18 mouse cellular contexts compared by ENCODE assay signal in the genomic region with DNA sequence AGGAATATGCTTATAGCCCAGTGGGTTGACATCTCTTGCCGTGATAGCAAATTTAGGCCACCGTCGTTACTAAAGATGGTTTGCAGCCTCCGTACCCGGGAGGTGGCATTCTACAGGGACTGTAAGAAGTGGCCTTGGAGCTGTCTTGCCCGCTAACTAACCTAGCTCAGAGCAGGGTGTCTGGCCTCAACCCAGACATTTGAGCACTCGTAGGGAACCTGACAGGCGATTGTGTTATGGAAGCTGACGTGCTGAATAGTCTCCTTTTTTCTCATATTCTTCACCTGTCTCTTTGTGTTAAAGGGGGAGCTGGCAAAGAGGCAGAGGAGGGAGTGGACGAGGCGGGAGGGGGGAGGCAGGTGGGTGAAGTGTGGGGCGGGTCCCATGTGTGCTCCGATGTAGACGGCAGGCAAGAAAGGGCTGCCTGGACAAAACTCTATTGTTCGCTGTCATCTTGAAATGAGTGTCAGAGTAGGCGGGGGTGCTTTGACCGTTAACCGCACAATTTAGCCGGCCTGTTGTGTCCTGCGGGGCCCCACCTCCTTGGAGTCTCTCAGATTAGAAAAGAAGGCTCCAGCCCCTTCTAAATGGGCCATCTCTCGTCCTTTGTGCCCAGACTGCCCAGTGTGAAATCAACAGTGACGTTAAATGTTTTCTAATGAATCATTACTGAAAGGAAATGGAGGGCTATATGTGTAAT. TPM values are rescaled to one million over a fixed set of nuclear protein-coding genes. Genes with fewer than 3 reads are reported as not detected.
DNase-seq lines count a peak whose midpoint lies in the region; ATAC-seq lines count a peak whose summit lies in the region.
"Had no signal": no experiment of that assay in that cellular context is flagged by ENCODE, and none has a peak within 500 bp of the region (broad histone marks: within the 10 kb centered on the region; RNA-seq: fewer than 3 reads in every experiment).

No protein-coding gene starts in this region.

- H3K4me1 ChIP-seq in embryonic facial prominence, embryonic 14.5 days (ENCODE audit: control insufficient read depth, insufficient read depth, low read length) = no peaks in the 10 kb centered on the region
- H3K4me1 ChIP-seq in hindbrain, embryonic 14.5 days (replicated peaks; ENCODE audit: control insufficient read depth, insufficient read depth, low read length) = peaks cover 18% of the 10 kb centered on the region
- H3K4me1 ChIP-seq in midbrain, embryonic 16.5 days (ENCODE audit: control insufficient read depth, insufficient read depth, low read length) = peaks cover 13% of the 10 kb centered on the region; the same call in 1 of the 2 replicates

- no peak overlapping the region for H3K4me2 ChIP-seq in embryonic facial prominence, embryonic 14.5 days (ENCODE audit: low read depth, low read length)
- no peak overlapping the region; the same call in 1 of the 2 replicates for H3K4me2 ChIP-seq in hindbrain, embryonic 14.5 days (replicated peaks)
- peak overlapping the region; percentile 1; the same call in 1 of the 2 replicates for H3K4me2 ChIP-seq in midbrain, embryonic 16.5 days (ENCODE audit: low read length)
- H3K4me2 ChIP-seq: lung, embryonic 14.5 days had no signal

- no peak overlapping the region for H3K9ac ChIP-seq in embryonic facial prominence, embryonic 14.5 days (ENCODE audit: low read depth, low read length)
- H3K9ac ChIP-seq in hindbrain, embryonic 14.5 days = no peak overlapping the region
- no peak overlapping the region for H3K9ac ChIP-seq in midbrain, embryonic 16.5 days (ENCODE audit: low read depth, low read length)
- H3K9ac ChIP-seq: lung, embryonic 14.5 days had no signal

- DNase-seq in embryo, embryonic 10.5 days (ENCODE audit: low spot score) = peak; percentile 74
- peak; percentile 67 for DNase-seq in embryonic facial prominence, embryonic 14.5 days (ENCODE audit: low spot score)
- DNase-seq in hindbrain, embryonic 14.5 days (ENCODE audit: low spot score) = no peak
- no peak for DNase-seq in adrenal gland, postnatal 10 days
- no peak for DNase-seq in urinary bladder, postnatal 14 days (ENCODE audit: low spot score)
- no peak for DNase-seq in spleen, postnatal 36 days (ENCODE audit: low spot score in 2 of 2)
- DNase-seq: adrenal gland, adult 8-10 months; heart, adult 18-20 months; right cerebral cortex, postnatal 14 days had no signal

- H3K36me3 ChIP-seq in embryonic facial prominence, embryonic 14.5 days (ENCODE audit: control insufficient read depth, insufficient read depth, low read length) = no peaks in the 10 kb centered on the region
- H3K36me3 ChIP-seq in hindbrain, embryonic 14.5 days (replicated peaks; ENCODE audit: control insufficient read depth, insufficient read depth) = no peaks in the 10 kb centered on the region
- no peaks in the 10 kb centered on the region for H3K36me3 ChIP-seq in midbrain, embryonic 16.5 days (ENCODE audit: control insufficient read depth, insufficient read depth, low read length)

- 51% methylated on average over 22 of the region's 22 CpGs for WGBS in embryonic facial prominence, embryonic 14.5 days
- WGBS in hindbrain, embryonic 14.5 days = 14% methylated on average over 22 of the region's 22 CpGs
- WGBS in midbrain, embryonic 16.5 days = 14% methylated on average over 22 of the region's 22 CpGs

- H3K9me3 ChIP-seq in embryonic facial prominence, embryonic 14.5 days (ENCODE audit: control insufficient read depth, low read length) = no peaks in the 10 kb centered on the region
- H3K9me3 ChIP-seq in hindbrain, embryonic 14.5 days (ENCODE audit: control insufficient read depth, low read length) = no peaks in the 10 kb centered on the region
- no peaks in the 10 kb centered on the region for H3K9me3 ChIP-seq in midbrain, embryonic 16.5 days (replicated peaks; ENCODE audit: control insufficient read depth, low read length, poor library complexity, severe bottlenecking)

- ATAC-seq in embryonic facial prominence, embryonic 14.5 days (ENCODE audit: low read depth) = peak; percentile 78
- ATAC-seq in hindbrain, embryonic 14.5 days (ENCODE audit: low FRiP score) = 0 out of 2 replicates have a peak, but pooled peaks have one; percentile 27
- ATAC-seq in midbrain, embryonic 16.5 days = peak; percentile 55; the same call in 1 of the 2 replicates
- ATAC-seq: Patski had no signal

- no peak overlapping the region for H3K27ac ChIP-seq in embryonic facial prominence, embryonic 14.5 days (replicated peaks; ENCODE audit: low read depth, low read length)
- peak overlapping the region; percentile 34; the same call in 1 of the 2 replicates for H3K27ac ChIP-seq in hindbrain, embryonic 14.5 days
- peak overlapping the region; percentile 30 for H3K27ac ChIP-seq in midbrain, embryonic 16.5 days (ENCODE audit: low read length)

- no peak overlapping the region for H3K4me3 ChIP-seq in embryonic facial prominence, embryonic 14.5 days (ENCODE audit: low read depth, low read length)
- no peak overlapping the region for H3K4me3 ChIP-seq in hindbrain, embryonic 14.5 days (replicated peaks; ENCODE audit: low read length)
- no peak overlapping the region for H3K4me3 ChIP-seq in midbrain, embryonic 16.5 days (ENCODE audit: low read depth, low read length)

- no peaks in the 10 kb centered on the region for H3K27me3 ChIP-seq in embryonic facial prominence, embryonic 14.5 days (replicated peaks; ENCODE audit: control insufficient read depth, insufficient read depth, low read length)
- H3K27me3 ChIP-seq in hindbrain, embryonic 14.5 days (ENCODE audit: control insufficient read depth, insufficient read depth, low read length) = peaks cover 50% of the 10 kb centered on the region
- H3K27me3 ChIP-seq in midbrain, embryonic 16.5 days (ENCODE audit: control insufficient read depth, insufficient read depth, low read depth, low read length) = peaks cover 10% of the 10 kb centered on the region

RNA-seq across cellular contexts. Expression of gene Myo1h, which starts 10.3 kb away (rescaled TPM):
- polyA plus RNA-seq in embryonic facial prominence, embryonic 14.5 days (2014; fragmentation: Nextera tagmentation; extraction: Ambion mirVana) = 3.0 and 3.8 TPM in 2 replicates
- polyA plus RNA-seq in hindbrain, embryonic 14.5 days (2014; fragmentation: Nextera tagmentation; extraction: Ambion mirVana) = 0.64 TPM in 2 replicates
- 0.82 and 0.97 TPM in 2 replicates for polyA plus RNA-seq in midbrain, embryonic 16.5 days (2015; fragmentation: Nextera tagmentation; extraction: Ambion mirVana)
- total RNA-seq in adrenal gland, postnatal 10 days (2021) = under 1 TPM; 0.84 to 0.97 TPM
- polyA plus RNA-seq: liver, adult 2 months had no signal

RNA-seq across cellular contexts. Expression of gene Foxn4, which starts 25.7 kb away (rescaled TPM):
- polyA plus RNA-seq in embryonic facial prominence, embryonic 14.5 days (2014; fragmentation: Nextera tagmentation; extraction: Ambion mirVana) = 0.97 and 1.1 TPM in 2 replicates
- 0.24 and 0.56 TPM in 2 replicates for polyA plus RNA-seq in hindbrain, embryonic 14.5 days (2014; fragmentation: Nextera tagmentation; extraction: Ambion mirVana)
- polyA plus RNA-seq in midbrain, embryonic 16.5 days (2015; fragmentation: Nextera tagmentation; extraction: Ambion mirVana) = 0.32 and 0.36 TPM in 2 replicates
- not detected for total RNA-seq in adrenal gland, postnatal 10 days (2021)
- total RNA-seq: adrenal gland, adult 8-10 months; heart, adult 18-20 months; layer of hippocampus, adult 8-10 months; liver, adult 2 months; megakaryocyte, adult 5-6 weeks had no signal
- polyA plus RNA-seq: intestine, embryonic 14.5 days; liver, adult 2 months; neural tube, embryonic 14.5 days; Patski; stomach, embryonic 14.5 days had no signal

Comparison
In these comparisons a context has a peak if more than half of its experiments do, and no peak if none do; other contexts are left out.
1. DNase-seq: peak in embryo, embryonic 10.5 days (single experiment) and embryonic facial prominence, embryonic 14.5 days (single experiment); none in hindbrain, embryonic 14.5 days (single experiment), adrenal gland, postnatal 10 days (single experiment), urinary bladder, postnatal 14 days (single experiment) and spleen, postnatal 36 days (0 of 2).
2. ATAC-seq: peak in every context shown above with its lines; median percentile 78 in embryonic facial prominence, embryonic 14.5 days; 55 in midbrain, embryonic 16.5 days; 27 in hindbrain, embryonic 14.5 days.